Mouse (Mus musculus): Measurements from ENCODE around the gene Gm49392. TPM values are rescaled to one million over a fixed set of nuclear protein-coding genes. Genes with fewer than 3 reads are reported as not detected.

The Gm49392 gene
- polyA plus RNA-seq, 1 experiment from 2014 or later: 0.69 TPM

GRCm38 (mm10) chr13:60839353-60839902 is 57.3 kb downstream of the Gm49392 start:
- no peak overlapping the region for H3K4me3 ChIP-seq
- H3K27me3 ChIP-seq (ENCODE audit: insufficient read depth, poor library complexity, severe bottlenecking): no peaks in the 10 kb centered on the region
- no peak for DNase-seq (ENCODE audit: low spot score)
- H3K9me3 ChIP-seq: no peaks in the 10 kb centered on the region
- no peaks in the 10 kb centered on the region for H3K4me1 ChIP-seq
- WGBS: 63% methylated on average over 2 of the region's 2 CpGs
- no peak overlapping the region for H3K27ac ChIP-seq
- no peaks in the 10 kb centered on the region for H3K36me3 ChIP-seq

- H3K9me3 ChIP-seq: no peaks in the 10 kb centered on the region
- DNase-seq (ENCODE audit: low spot score): no peak
- no peak overlapping the region for H3K27ac ChIP-seq
- no peaks in the 10 kb centered on the region for H3K36me3 ChIP-seq
- WGBS: 46% methylated on average over 3 of the region's 3 CpGs
- no peaks in the 10 kb centered on the region for H3K4me1 ChIP-seq
- H3K27me3 ChIP-seq (ENCODE audit: insufficient read depth, poor library complexity, severe bottlenecking): no peaks in the 10 kb centered on the region
- no peak overlapping the region for H3K4me3 ChIP-seq
Observed at GRCm38 (mm10) chr13:60826052-60826451, 70.6 kb downstream of the Gm49392 start.

- H3K4me1 ChIP-seq: no peaks in the 10 kb centered on the region
- H3K27me3 ChIP-seq (ENCODE audit: insufficient read depth, poor library complexity, severe bottlenecking): no peaks in the 10 kb centered on the region
- no peaks in the 10 kb centered on the region for H3K36me3 ChIP-seq
- H3K27ac ChIP-seq: no peak overlapping the region
- no peak for DNase-seq (ENCODE audit: low spot score)
- 61% methylated on average over 3 of the region's 3 CpGs for WGBS
- no peaks in the 10 kb centered on the region for H3K9me3 ChIP-seq
- H3K4me3 ChIP-seq: no peak overlapping the region
Observed at GRCm38 (mm10) chr13:60820486-60821175, 76.1 kb downstream of the Gm49392 start.

- no peak for DNase-seq (ENCODE audit: low spot score)
- WGBS: 9% methylated on average over 7 of the region's 7 CpGs
- no peaks in the 10 kb centered on the region for H3K4me1 ChIP-seq
- no peak overlapping the region for H3K4me3 ChIP-seq
- H3K27me3 ChIP-seq (ENCODE audit: insufficient read depth, poor library complexity, severe bottlenecking): no peaks in the 10 kb centered on the region
- no peaks in the 10 kb centered on the region for H3K36me3 ChIP-seq
- no peak overlapping the region for H3K27ac ChIP-seq
- H3K9me3 ChIP-seq: no peaks in the 10 kb centered on the region
Observed at GRCm38 (mm10) chr13:60819469-60819868, 77.2 kb downstream of the Gm49392 start.

- 64% methylated on average over 1 of the region's 1 CpGs for WGBS
- H3K27me3 ChIP-seq (ENCODE audit: insufficient read depth, poor library complexity, severe bottlenecking): no peaks in the 10 kb centered on the region
- no peaks in the 10 kb centered on the region for H3K9me3 ChIP-seq
- DNase-seq (ENCODE audit: low spot score): no peak
- H3K4me3 ChIP-seq: no peak overlapping the region
- H3K27ac ChIP-seq: no peak overlapping the region
- H3K36me3 ChIP-seq: no peaks in the 10 kb centered on the region
- no peaks in the 10 kb centered on the region for H3K4me1 ChIP-seq
Observed at GRCm38 (mm10) chr13:60813722-60814121, 83.0 kb downstream of the Gm49392 start.

GRCm38 (mm10) chr13:60812768-60813167 is 83.9 kb downstream of the Gm49392 start:
- H3K27ac ChIP-seq: no peak overlapping the region
- no peaks in the 10 kb centered on the region for H3K4me1 ChIP-seq
- H3K4me3 ChIP-seq: no peak overlapping the region
- WGBS: 60% methylated on average over 6 of the region's 6 CpGs
- H3K27me3 ChIP-seq (ENCODE audit: insufficient read depth, poor library complexity, severe bottlenecking): no peaks in the 10 kb centered on the region
- no peak for DNase-seq (ENCODE audit: low spot score)
- no peaks in the 10 kb centered on the region for H3K36me3 ChIP-seq
- H3K9me3 ChIP-seq: no peaks in the 10 kb centered on the region

- 51% methylated on average over 2 of the region's 2 CpGs for WGBS
- DNase-seq (ENCODE audit: low spot score): no peak
Observed at GRCm38 (mm10) chr13:60809690-60810089, 87.0 kb downstream of the Gm49392 start.

GRCm38 (mm10) chr13:60802749-60803148 is 93.9 kb downstream of the Gm49392 start, which contains the start of gene Ctsll3:
Gene Ctsll3 (minus strand): TSS chr13:60802849.
- Histone ChIP-seq H3K27me3 (ENCODE audit: insufficient read depth, poor library complexity, severe bottlenecking) (no peaks in the 10 kb centered on the region), H3K27ac (no peak within 1 kb of the TSS), H3K36me3 (no peaks in the 10 kb centered on the region), H3K4me3 (no peak within 1 kb of the TSS), H3K9me3 (no peaks in the 10 kb centered on the region), H3K4me1 (no peaks in the 10 kb centered on the region)
- no peak for DNase-seq (ENCODE audit: low spot score)
- WGBS: 70% methylated on average over 1 of the region's 1 CpGs

More at GRCm38 (mm10) chr13:60809690-60810089, 87.0 kb downstream of the Gm49392 start:
- Histone ChIP-seq H3K27me3 (ENCODE audit: insufficient read depth, poor library complexity, severe bottlenecking) (no peaks in the 10 kb centered on the region), H3K27ac (no peak overlapping the region), H3K4me3 (no peak overlapping the region), H3K9me3 (no peaks in the 10 kb centered on the region), H3K4me1 (no peaks in the 10 kb centered on the region), H3K36me3 (no peaks in the 10 kb centered on the region)

Other genes with a start within 250 kb of the Gm49392 start
- gene BC051665, start 110.5 kb downstream of the Gm49392 start, polyA plus RNA-seq (2016; fragmentation: Nextera tagmentation; extraction: Ambion mirVana): not detected in 2 replicates
- not detected in 2 replicates for gene Ctsll3, start 94.0 kb downstream of the Gm49392 start, polyA plus RNA-seq (2016; fragmentation: Nextera tagmentation; extraction: Ambion mirVana)
- gene 4930486L24Rik, start 32.4 kb downstream of the Gm49392 start, polyA plus RNA-seq (2016; fragmentation: Nextera tagmentation; extraction: Ambion mirVana): 0.38 TPM in 1 of 2 replicates, not detected in the other
- gene Ctla2b, start 553 bp upstream of the Gm49392 start, polyA plus RNA-seq (2016; fragmentation: Nextera tagmentation; extraction: Ambion mirVana): 3.6 and 5.7 TPM in 2 replicates
- gene Tpbpb, start 8.0 kb upstream of the Gm49392 start, polyA plus RNA-seq (2016; fragmentation: Nextera tagmentation; extraction: Ambion mirVana): not detected in 2 replicates
- not detected in 2 replicates for gene Gm49393, start 38.7 kb upstream of the Gm49392 start, polyA plus RNA-seq (2016; fragmentation: Nextera tagmentation; extraction: Ambion mirVana)
- 0.98 and 1.4 TPM in 2 replicates for gene Gm49391, start 39.7 kb upstream of the Gm49392 start, polyA plus RNA-seq (2016; fragmentation: Nextera tagmentation; extraction: Ambion mirVana)
- gene Ctla2a, start 39.7 kb upstream of the Gm49392 start, polyA plus RNA-seq (2016; fragmentation: Nextera tagmentation; extraction: Ambion mirVana): 32.2 and 48.4 TPM in 2 replicates
- gene Tpbpa, start 45.1 kb upstream of the Gm49392 start, polyA plus RNA-seq (2016; fragmentation: Nextera tagmentation; extraction: Ambion mirVana): not detected in 2 replicates
- 0.25 TPM in 1 of 2 replicates, not detected in the other for gene Ctsj, start 109.1 kb upstream of the Gm49392 start, polyA plus RNA-seq (2016; fragmentation: Nextera tagmentation; extraction: Ambion mirVana)
- gene Ctsq, start 143.7 kb upstream of the Gm49392 start, polyA plus RNA-seq (2016; fragmentation: Nextera tagmentation; extraction: Ambion mirVana): not detected in 2 replicates

All from heart, embryonic 10.5 days (tissue).